Mouse (Mus musculus) limb, embryonic 10.5 days (tissue): ENCODE data around the gene Cldn8. TPM values are rescaled to one million over a fixed set of nuclear protein-coding genes. Genes with fewer than 3 reads are reported as not detected.

Experiments
- DNase-seq: peaks from one replicate; pipeline ENCODE4 v3.0.0-alpha.2; 2017; ENCODE audit warnings: low spot score
- H3K27ac ChIP-seq: fragments of 300-500 bp; sonication (generic); 2 replicates; pipeline ENCODE4 v1.5.1; 2016; ENCODE audit warnings: mild to moderate bottlenecking
- H3K27me3 ChIP-seq: fragments of 300-500 bp; sonication (generic); 2 replicates; pipeline ENCODE4 v1.6.1; 2016; ENCODE audit warnings: low read depth, mild to moderate bottlenecking; ENCODE audit not compliant: poor library complexity, severe bottlenecking
- H3K36me3 ChIP-seq: fragments of 300-500 bp; sonication (generic); 2 replicates; pipeline ENCODE4 v1.6.1; 2016; ENCODE audit warnings: mild to moderate bottlenecking, moderate library complexity
- H3K4me1 ChIP-seq: fragments of 300-500 bp; sonication (generic); 2 replicates; pipeline ENCODE4 v1.6.1; 2016
- H3K4me3 ChIP-seq: fragments of 300-500 bp; sonication (generic); 2 replicates; pipeline ENCODE4 v1.5.1; 2016; ENCODE audit warnings: mild to moderate bottlenecking, moderate library complexity
- H3K9me3 ChIP-seq: fragments of 300-500 bp; sonication (generic); replicated peaks from 2 replicates; pipeline ENCODE4 v1.6.1; 2016; ENCODE audit warnings: mild to moderate bottlenecking
- WGBS: fragments of 180-500 bp; shearing (Covaris S2); methylation state at CpG from one replicate; pipeline ENCODE4 v1.1.7; 2016; 5-methylcytosine and 5-hydroxymethylcytosine counted together
- polyA plus RNA-seq: library from polyadenylated mRNA; unstranded; fragments of >200 nt; fragmentation: Nextera tagmentation; extraction: Ambion mirVana; gene quantifications from 2 replicates; pipeline ENCODE4 v1.2.1, GENCODE M21; 2016

Cldn8 gene
- polyA plus RNA-seq, 1 experiment from 2014 or later = 1.4 TPM

DNA sequence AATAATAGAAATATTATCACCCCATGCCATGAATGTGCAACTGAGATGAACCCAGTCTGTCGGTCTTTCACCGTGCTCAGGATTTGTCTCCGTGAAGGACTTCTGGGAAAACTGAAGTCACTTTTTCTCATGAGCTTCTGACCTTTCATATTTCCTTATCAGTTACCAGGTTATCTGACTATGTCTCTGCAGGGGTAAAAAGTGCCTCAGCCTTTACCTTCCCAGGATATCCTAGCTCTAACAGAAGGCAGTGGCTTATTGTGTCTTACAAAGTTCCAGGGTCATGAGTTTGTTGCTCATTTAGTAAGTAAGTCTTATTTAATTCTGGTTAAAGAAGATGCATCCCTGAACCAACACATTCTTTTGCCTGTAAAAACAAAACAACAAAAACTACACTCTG is 6.7 kb upstream of the Cldn8 start:
- Histone ChIP-seq H3K4me1 (no peaks in the 10 kb centered on the region), H3K36me3 (no peaks in the 10 kb centered on the region)
- WGBS = 90% methylated on average over 3 of the region's 3 CpGs

DNA sequence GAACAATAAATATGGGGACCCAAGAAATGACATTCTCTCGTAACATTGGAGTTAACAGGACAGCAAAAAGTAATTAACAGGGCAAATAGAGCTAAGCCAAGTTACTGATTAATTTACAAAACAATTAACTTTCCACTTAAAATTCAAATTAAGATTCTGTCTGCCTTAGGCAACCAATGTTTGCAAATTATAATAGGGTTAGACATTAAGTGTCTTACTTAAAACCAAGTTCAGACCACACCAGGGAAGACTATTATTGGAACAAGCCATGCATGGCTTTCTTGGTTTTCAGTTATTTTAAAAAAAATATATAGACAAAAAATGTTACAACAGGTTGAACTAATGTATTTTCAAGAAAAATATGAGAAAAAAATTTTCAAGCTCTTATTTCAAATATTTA is 6.1 kb upstream of the Cldn8 start:
- Histone ChIP-seq H3K4me3 (no peak overlapping the region), H3K36me3 (no peaks in the 10 kb centered on the region), H3K4me1 (no peaks in the 10 kb centered on the region), H3K27ac (no peak overlapping the region), H3K9me3 (no peaks in the 10 kb centered on the region), H3K27me3 (no peaks in the 10 kb centered on the region)
- WGBS = 79% methylated on average over 1 of the region's 1 CpGs
- DNase-seq = no peak

More for the DNA sequence above, 6.7 kb upstream of the Cldn8 start:
- Histone ChIP-seq H3K4me3 (no peak overlapping the region), H3K27me3 (no peaks in the 10 kb centered on the region), H3K27ac (no peak overlapping the region), H3K9me3 (no peaks in the 10 kb centered on the region)
- DNase-seq = no peak

DNA sequence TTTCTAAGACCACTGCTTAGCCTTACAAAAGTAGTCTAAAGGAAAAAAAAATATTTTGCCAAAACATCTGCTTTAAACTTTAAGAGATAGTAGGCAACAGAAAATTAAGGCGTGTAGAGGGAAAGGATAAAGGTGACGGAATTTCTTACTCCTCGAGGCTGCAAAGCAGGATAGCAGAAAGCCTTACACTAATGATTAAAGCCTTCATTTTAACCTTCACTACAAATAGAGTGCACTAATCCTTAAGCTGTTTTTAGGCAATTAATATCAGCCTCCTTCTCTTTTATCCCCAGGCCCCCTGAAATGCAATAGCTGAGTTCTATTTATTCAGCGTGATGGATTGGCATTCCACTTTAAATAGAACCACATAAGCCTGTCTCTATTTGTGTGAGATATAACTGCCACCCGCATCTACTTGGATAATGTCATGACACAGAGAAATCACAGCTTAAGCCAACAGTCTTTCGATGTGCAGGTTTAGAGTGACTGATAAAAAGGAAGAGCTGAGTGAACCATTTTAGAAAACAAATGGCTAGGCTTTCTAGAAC is 1.3 kb downstream of the Cldn8 start:
- H3K9me3 ChIP-seq = no peaks in the 10 kb centered on the region
- H3K27me3 ChIP-seq = no peaks in the 10 kb centered on the region
- no peak for DNase-seq
- no peak overlapping the region for H3K27ac ChIP-seq
- 71% methylated on average over 6 of the region's 6 CpGs for WGBS
- H3K4me1 ChIP-seq = no peaks in the 10 kb centered on the region
- no peak overlapping the region for H3K4me3 ChIP-seq
- no peaks in the 10 kb centered on the region for H3K36me3 ChIP-seq

DNA sequence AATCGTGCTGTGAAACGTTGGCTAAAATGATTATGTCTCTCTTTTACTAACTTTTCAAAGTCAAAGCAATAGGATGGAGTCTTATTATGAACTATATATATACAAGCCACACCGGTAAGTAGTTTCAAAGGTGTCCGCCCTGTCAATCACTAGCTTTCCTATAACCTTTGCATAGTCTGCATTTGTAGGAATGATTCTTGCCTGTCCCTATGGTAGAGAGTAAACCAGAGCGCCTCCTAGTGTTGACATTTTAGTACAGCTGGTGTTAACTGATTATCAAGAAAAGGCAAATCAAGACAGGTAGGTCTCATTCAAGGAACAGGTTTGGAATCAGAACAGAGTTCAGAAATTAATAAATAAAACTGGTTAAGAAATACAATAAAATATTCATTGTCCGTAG is 20.5 kb downstream of the Cldn8 start:
- H3K4me1 ChIP-seq = no peaks in the 10 kb centered on the region
- no peak overlapping the region for H3K4me3 ChIP-seq
- no peak for DNase-seq
- H3K27me3 ChIP-seq = no peaks in the 10 kb centered on the region
- no peaks in the 10 kb centered on the region for H3K36me3 ChIP-seq
- 54% methylated on average over 6 of the region's 6 CpGs for WGBS
- H3K27ac ChIP-seq = no peak overlapping the region
- no peaks in the 10 kb centered on the region for H3K9me3 ChIP-seq

DNA sequence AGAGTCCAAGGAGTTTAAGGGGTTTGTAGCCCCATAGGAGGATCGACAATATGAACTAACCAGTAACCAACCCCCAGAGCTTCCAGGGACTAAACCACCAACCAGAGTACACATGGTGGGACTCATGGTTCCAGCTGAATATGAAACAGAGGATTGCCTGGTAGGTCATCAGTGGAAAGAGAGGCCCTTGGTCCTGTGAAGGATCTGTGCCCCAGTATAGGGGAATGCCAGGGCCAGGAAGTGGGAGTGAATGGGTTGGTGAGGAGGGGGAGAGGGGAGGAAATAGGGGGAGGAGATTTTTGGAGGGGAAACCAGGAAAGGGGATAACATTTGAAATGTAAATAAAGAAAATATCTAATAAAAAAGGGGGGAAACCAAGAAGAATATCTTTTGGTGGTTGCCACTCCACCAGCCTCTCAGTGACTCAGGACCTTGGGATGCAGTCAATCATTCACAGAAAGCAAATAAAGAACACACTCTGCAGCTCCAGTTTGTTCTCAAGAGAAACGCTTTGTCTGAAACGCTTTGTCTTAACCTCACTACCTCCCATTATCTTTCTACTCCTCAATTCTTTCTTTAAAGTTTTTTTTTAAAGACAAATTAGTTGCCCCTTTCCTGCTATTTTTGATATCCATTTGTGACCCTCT is 23.0 kb downstream of the Cldn8 start:
- Histone ChIP-seq H3K36me3 (no peaks in the 10 kb centered on the region), H3K9me3 (no peaks in the 10 kb centered on the region), H3K27me3 (no peaks in the 10 kb centered on the region), H3K4me1 (no peaks in the 10 kb centered on the region), H3K27ac (no peak overlapping the region), H3K4me3 (no peak overlapping the region)
- no peak for DNase-seq
- WGBS = 93% methylated on average over 3 of the region's 3 CpGs

DNA sequence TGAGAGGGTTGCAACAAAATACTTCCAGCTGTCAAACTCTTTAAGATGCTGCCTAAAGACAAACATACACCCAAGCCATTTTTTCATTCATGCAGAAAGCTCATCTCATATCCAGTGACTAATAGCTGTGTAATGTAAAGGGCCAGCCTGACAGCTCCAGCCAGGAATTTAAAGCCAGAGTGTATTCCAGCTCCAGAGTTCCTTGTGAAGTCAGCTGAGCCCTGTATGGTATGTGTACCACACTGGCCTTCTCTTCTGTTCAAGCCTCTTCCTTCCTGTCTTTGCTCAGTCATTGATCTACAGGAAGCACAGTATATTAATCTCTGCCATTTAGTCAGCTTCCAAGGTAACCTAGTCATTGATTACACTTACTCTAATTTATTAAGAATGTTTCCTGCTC is 51.6 kb downstream of the Cldn8 start:
- no peak for DNase-seq
- Histone ChIP-seq H3K4me1 (no peaks in the 10 kb centered on the region), H3K4me3 (no peak overlapping the region), H3K27ac (no peak overlapping the region), H3K27me3 (no peaks in the 10 kb centered on the region), H3K9me3 (no peaks in the 10 kb centered on the region), H3K36me3 (no peaks in the 10 kb centered on the region)

Other genes with a start within 250 kb of the Cldn8 start
- gene Cldn17, start 56.2 kb downstream of the Cldn8 start, polyA plus RNA-seq = not detected in 2 replicates
- not detected in 2 replicates for gene Krtap24-1, start 49.1 kb upstream of the Cldn8 start, polyA plus RNA-seq
- not detected in 2 replicates for gene 2310079G19Rik, start 64.5 kb upstream of the Cldn8 start, polyA plus RNA-seq
- gene Krtap26-1, start 84.6 kb upstream of the Cldn8 start, polyA plus RNA-seq = not detected in 2 replicates
- gene Krtap27-1, start 108.5 kb upstream of the Cldn8 start, polyA plus RNA-seq = not detected in 2 replicates
- gene 2310061N02Rik, start 144.8 kb upstream of the Cldn8 start, polyA plus RNA-seq = not detected in 2 replicates
- gene Krtap13-1, start 165.7 kb upstream of the Cldn8 start, polyA plus RNA-seq = not detected in 2 replicates
- not detected in 2 replicates for gene Krtap13, start 188.5 kb upstream of the Cldn8 start, polyA plus RNA-seq
- gene 2310034C09Rik, start 195.7 kb upstream of the Cldn8 start, polyA plus RNA-seq = not detected in 2 replicates
- gene 2310057N15Rik, start 211.0 kb upstream of the Cldn8 start, polyA plus RNA-seq = not detected in 2 replicates
- gene Gm5965, start 214.7 kb upstream of the Cldn8 start, polyA plus RNA-seq = not detected in 2 replicates
- not detected in 2 replicates for gene Gm20741, start 249.0 kb upstream of the Cldn8 start, polyA plus RNA-seq